Mouse (Mus musculus): ENCODE measurements around the gene Tex13c2. TPM values are rescaled to one million over a fixed set of nuclear protein-coding genes. Genes with fewer than 3 reads are reported as not detected.

Gene Tex13c2
- not detected in 2 replicates for polyA plus RNA-seq (2014; fragmentation: Nextera tagmentation; extraction: Ambion mirVana)

DNA sequence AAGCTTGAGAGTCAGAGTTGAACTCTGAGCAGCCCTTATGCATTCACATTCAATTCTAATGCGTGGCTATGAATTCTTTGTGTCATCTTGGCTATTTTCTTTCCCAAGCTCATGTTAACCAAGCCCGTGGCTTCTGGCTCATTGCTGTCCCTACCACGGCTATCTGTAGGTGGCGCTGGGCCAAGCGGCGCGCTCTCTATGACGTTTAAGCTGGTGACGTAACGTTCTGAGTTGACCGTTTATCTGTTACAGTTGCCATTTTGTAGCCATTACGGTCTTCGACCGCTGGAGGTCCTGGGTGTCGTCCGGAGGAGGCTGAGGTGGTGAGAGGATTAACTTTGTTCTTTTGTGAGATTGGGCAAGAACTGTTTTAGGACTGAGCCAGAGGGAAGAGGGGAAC, at the start of gene Tex13c2:
Gene Tex13c2, plus strand, starts transcription at position 246 of the 400 bp plus-strand sequence.
- no peak within 1 kb of the TSS for H3K9ac ChIP-seq (ENCODE audit: low read length)
- no peaks in the 10 kb centered on the region for H3K36me3 ChIP-seq (ENCODE audit: control insufficient read depth, insufficient read depth, low read length)
- no peaks in the 10 kb centered on the region for H3K9me3 ChIP-seq (ENCODE audit: control insufficient read depth, low read length)
- H3K4me3 ChIP-seq (ENCODE audit: control insufficient read depth in 1 of 2, insufficient read depth in 1 of 2, low read depth in 1 of 2, low read length in 2 of 2): no peak within 1 kb of the TSS
- 85% methylated on average over 16 of the region's 16 CpGs for WGBS
- no peaks in the 10 kb centered on the region for H3K27me3 ChIP-seq (ENCODE audit: control insufficient read depth, insufficient read depth, low read length)
- no peak within 1 kb of the TSS for H3K4me2 ChIP-seq (ENCODE audit: low read length)
- no peak for ATAC-seq (ENCODE audit: insufficient number of reproducible peaks, insufficient read depth, low FRiP score, low read depth)
- H3K4me1 ChIP-seq (ENCODE audit: control insufficient read depth in 2 of 2, insufficient read depth in 2 of 2, low read length in 2 of 2): no peaks in the 10 kb centered on the region
- no peak within 1 kb of the TSS for H3K27ac ChIP-seq (replicated peaks in 1 of 2; ENCODE audit: control insufficient read depth in 1 of 2, insufficient read depth in 1 of 2, low read depth in 2 of 2, low read length in 2 of 2)

DNA sequence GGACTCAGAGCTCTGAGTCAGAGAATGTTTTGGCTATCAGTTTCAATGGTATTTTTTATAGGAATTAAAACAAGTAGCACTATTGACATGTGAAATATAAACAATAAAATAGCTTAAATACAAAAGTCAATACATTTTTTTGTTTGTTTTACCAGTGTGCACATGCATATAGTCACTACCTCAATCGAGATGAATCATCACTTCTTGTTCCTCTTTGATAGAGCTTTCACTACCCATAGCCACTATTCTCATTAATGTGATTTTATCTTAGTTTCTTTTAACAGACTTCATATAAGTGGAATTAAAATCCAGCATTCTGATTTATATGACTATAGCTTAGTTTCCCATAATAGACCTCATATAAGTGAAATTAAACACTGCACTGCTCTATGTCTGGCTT, 39.2 kb upstream of the Tex13c2 start:
- Histone ChIP-seq H3K27ac (replicated peaks in 1 of 2; ENCODE audit: control insufficient read depth in 1 of 2, insufficient read depth in 1 of 2, low read depth in 2 of 2, low read length in 2 of 2) (no peak overlapping the region), H3K27me3 (ENCODE audit: control insufficient read depth, insufficient read depth, low read length) (no peaks in the 10 kb centered on the region), H3K36me3 (ENCODE audit: control insufficient read depth, insufficient read depth, low read length) (no peaks in the 10 kb centered on the region), H3K4me3 (ENCODE audit: control insufficient read depth in 1 of 2, insufficient read depth in 1 of 2, low read depth in 1 of 2, low read length in 2 of 2) (no peak overlapping the region), H3K9me3 (ENCODE audit: control insufficient read depth, low read length) (no peaks in the 10 kb centered on the region), H3K4me2 (ENCODE audit: low read length) (no peak overlapping the region), H3K4me1 (ENCODE audit: control insufficient read depth in 2 of 2, insufficient read depth in 2 of 2, low read length in 2 of 2) (no peaks in the 10 kb centered on the region), H3K9ac (ENCODE audit: low read length) (no peak overlapping the region)
- no peak for ATAC-seq (ENCODE audit: insufficient number of reproducible peaks, insufficient read depth, low FRiP score, low read depth)
- 51% methylated on average over 1 of the region's 1 CpGs for WGBS

DNA sequence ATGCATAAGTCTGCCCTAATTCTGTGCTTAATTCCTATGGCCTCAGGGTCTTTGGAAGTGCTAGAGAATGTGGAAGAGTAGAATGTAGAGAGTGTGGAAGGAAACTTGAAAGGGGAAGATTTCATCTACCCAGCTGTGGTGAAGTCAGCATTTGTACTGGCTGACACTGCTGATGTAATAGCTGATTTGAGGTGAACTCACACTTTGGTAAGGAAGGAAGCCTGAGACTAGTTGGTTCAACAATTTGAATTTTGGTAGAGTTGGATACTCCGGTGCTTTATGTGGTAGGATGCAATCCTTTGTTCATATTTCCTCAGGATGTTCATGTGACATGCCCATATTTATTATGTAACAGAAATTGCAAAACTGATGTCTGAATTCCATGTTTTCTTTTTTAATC, 36.5 kb upstream of the Tex13c2 start:
- no peaks in the 10 kb centered on the region for H3K4me1 ChIP-seq (ENCODE audit: control insufficient read depth in 2 of 2, insufficient read depth in 2 of 2, low read length in 2 of 2)
- H3K27ac ChIP-seq (replicated peaks in 1 of 2; ENCODE audit: control insufficient read depth in 1 of 2, insufficient read depth in 1 of 2, low read depth in 2 of 2, low read length in 2 of 2): no peak overlapping the region
- H3K4me3 ChIP-seq (ENCODE audit: control insufficient read depth in 1 of 2, insufficient read depth in 1 of 2, low read depth in 1 of 2, low read length in 2 of 2): no peak overlapping the region
- no peaks in the 10 kb centered on the region for H3K9me3 ChIP-seq (ENCODE audit: control insufficient read depth, low read length)
- H3K27me3 ChIP-seq (ENCODE audit: control insufficient read depth, insufficient read depth, low read length): no peaks in the 10 kb centered on the region
- ATAC-seq (ENCODE audit: insufficient number of reproducible peaks, insufficient read depth, low FRiP score, low read depth): no peak
- WGBS: 83% methylated on average over 1 of the region's 1 CpGs
- H3K4me2 ChIP-seq (ENCODE audit: low read length): no peak overlapping the region
- H3K9ac ChIP-seq (ENCODE audit: low read length): no peak overlapping the region
- no peaks in the 10 kb centered on the region for H3K36me3 ChIP-seq (ENCODE audit: control insufficient read depth, insufficient read depth, low read length)

DNA sequence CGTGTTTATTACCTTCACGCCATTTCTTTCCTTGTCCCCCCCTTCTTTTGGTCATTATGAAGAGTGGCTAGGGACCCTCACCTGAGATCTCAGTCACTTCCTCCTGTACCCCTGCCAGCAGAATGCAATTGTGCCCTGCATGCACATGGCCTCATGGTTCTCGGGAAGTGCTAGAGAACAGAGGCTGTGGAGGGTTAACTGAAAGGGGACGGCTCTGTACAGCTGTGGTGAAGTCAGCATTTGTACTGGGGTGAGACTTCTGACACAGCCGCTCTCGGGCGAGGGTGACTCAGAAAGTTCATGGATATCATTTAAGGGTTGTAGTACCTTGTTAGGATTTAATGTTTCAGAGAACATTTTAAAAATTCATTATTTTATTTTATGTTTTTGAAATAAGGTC, 35.0 kb upstream of the Tex13c2 start:
- Histone ChIP-seq H3K4me1 (ENCODE audit: control insufficient read depth in 2 of 2, insufficient read depth in 2 of 2, low read length in 2 of 2) (no peaks in the 10 kb centered on the region), H3K36me3 (ENCODE audit: control insufficient read depth, insufficient read depth, low read length) (no peaks in the 10 kb centered on the region), H3K27ac (replicated peaks in 1 of 2; ENCODE audit: control insufficient read depth in 1 of 2, insufficient read depth in 1 of 2, low read depth in 2 of 2, low read length in 2 of 2) (no peak overlapping the region), H3K9ac (ENCODE audit: low read length) (no peak overlapping the region), H3K9me3 (ENCODE audit: control insufficient read depth, low read length) (no peaks in the 10 kb centered on the region), H3K27me3 (ENCODE audit: control insufficient read depth, insufficient read depth, low read length) (no peaks in the 10 kb centered on the region), H3K4me2 (ENCODE audit: low read length) (no peak overlapping the region), H3K4me3 (ENCODE audit: control insufficient read depth in 1 of 2, insufficient read depth in 1 of 2, low read depth in 1 of 2, low read length in 2 of 2) (no peak overlapping the region)
- 66% methylated on average over 7 of the region's 7 CpGs for WGBS
- no peak for ATAC-seq (ENCODE audit: insufficient number of reproducible peaks, insufficient read depth, low FRiP score, low read depth)

DNA sequence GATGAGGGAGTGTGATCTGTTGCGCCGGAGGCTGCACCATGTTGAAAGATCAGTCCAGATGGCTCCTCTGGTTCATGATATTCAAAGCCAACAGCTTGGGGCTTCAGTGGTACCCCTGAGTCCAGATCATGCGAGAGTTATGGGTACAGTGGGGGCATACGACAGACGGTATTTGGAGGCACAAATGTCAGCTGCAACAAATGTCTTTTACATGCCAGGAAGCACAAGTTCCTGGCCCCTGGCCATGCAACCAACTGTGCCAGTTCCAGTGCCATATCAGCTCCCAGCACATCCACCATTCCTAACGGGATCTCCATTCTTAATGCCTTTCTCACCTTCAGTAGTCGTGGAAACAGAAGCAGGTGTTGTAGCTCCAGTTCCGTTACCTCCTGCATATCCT, 845 bp downstream of the Tex13c2 start:
- no peaks in the 10 kb centered on the region for H3K4me1 ChIP-seq (ENCODE audit: control insufficient read depth in 2 of 2, insufficient read depth in 2 of 2, low read length in 2 of 2)
- H3K4me2 ChIP-seq (ENCODE audit: low read length): no peak overlapping the region
- no peaks in the 10 kb centered on the region for H3K27me3 ChIP-seq (ENCODE audit: control insufficient read depth, insufficient read depth, low read length)
- WGBS: 90% methylated on average over 8 of the region's 8 CpGs
- no peak overlapping the region for H3K9ac ChIP-seq (ENCODE audit: low read length)
- no peaks in the 10 kb centered on the region for H3K9me3 ChIP-seq (ENCODE audit: control insufficient read depth, low read length)
- H3K27ac ChIP-seq (replicated peaks in 1 of 2; ENCODE audit: control insufficient read depth in 1 of 2, insufficient read depth in 1 of 2, low read depth in 2 of 2, low read length in 2 of 2): no peak overlapping the region
- ATAC-seq (ENCODE audit: insufficient number of reproducible peaks, insufficient read depth, low FRiP score, low read depth): no peak
- no peaks in the 10 kb centered on the region for H3K36me3 ChIP-seq (ENCODE audit: control insufficient read depth, insufficient read depth, low read length)
- no peak overlapping the region for H3K4me3 ChIP-seq (ENCODE audit: control insufficient read depth in 1 of 2, insufficient read depth in 1 of 2, low read depth in 1 of 2, low read length in 2 of 2)

DNA sequence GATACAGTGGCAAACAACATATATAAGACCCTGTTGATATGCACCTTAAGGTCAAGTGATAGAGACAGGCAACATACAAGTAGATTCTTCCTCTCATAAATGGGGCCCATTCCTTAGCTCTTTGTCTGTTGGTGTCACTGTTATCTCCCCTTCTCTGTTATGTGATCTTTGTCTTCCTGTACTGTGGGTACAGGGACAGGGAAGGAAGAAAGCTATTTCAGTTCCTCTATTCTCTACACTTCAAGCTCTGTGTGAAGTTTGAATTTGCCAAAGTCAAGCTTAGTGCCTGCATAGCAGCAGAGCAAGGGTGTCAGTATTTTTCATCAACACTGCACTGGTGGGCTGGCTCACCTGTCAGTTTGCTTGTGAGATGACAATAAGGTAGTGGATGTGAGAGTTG, 11.0 kb downstream of the Tex13c2 start:
- no peaks in the 10 kb centered on the region for H3K4me1 ChIP-seq (ENCODE audit: control insufficient read depth in 2 of 2, insufficient read depth in 2 of 2, low read length in 2 of 2)
- no peak overlapping the region for H3K27ac ChIP-seq (replicated peaks in 1 of 2; ENCODE audit: control insufficient read depth in 1 of 2, insufficient read depth in 1 of 2, low read depth in 2 of 2, low read length in 2 of 2)
- H3K9me3 ChIP-seq (ENCODE audit: control insufficient read depth, low read length): no peaks in the 10 kb centered on the region
- no peaks in the 10 kb centered on the region for H3K36me3 ChIP-seq (ENCODE audit: control insufficient read depth, insufficient read depth, low read length)
- H3K27me3 ChIP-seq (ENCODE audit: control insufficient read depth, insufficient read depth, low read length): no peaks in the 10 kb centered on the region
- no peak overlapping the region for H3K4me2 ChIP-seq (ENCODE audit: low read length)
- no peak for ATAC-seq (ENCODE audit: insufficient number of reproducible peaks, insufficient read depth, low FRiP score, low read depth)
- H3K9ac ChIP-seq (ENCODE audit: low read length): no peak overlapping the region
- no peak overlapping the region for H3K4me3 ChIP-seq (ENCODE audit: control insufficient read depth in 1 of 2, insufficient read depth in 1 of 2, low read depth in 1 of 2, low read length in 2 of 2)

DNA sequence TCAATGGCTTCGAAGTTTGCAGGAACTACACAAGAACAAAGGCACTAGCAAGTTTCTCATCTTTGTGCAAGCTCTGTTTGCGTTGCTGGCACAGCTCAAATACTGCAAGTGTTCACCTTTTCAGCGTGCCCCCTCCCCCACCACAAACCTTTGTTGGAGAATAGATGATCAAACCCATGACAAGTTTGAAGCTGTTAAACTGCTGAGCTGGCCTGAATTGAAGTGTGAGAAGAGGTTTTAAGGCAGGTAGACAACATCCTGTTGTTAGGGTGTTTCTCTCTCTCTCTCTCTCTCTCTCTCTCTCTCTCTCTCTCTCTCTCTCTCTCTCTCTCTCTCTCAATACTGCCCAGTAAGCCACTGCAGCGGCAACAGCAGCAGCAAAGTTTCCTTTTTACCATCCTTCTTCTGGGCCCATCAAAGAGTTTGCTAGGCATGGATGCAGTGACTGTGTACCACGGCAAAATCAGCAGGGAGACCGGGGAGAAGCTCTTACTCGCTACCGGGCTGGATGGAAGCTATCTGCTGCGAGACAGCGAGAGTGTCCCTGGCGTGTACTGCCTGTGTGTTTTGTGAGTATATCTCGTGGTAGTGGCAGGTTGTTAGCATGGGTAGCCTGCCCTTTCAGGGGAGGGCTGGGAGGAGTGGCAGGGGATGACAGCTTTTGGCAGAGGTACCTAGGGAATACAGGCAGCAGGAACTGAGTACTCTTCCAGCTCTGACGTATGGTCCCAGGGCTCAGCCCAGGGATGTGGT, 13.0 kb downstream of the Tex13c2 start, which contains the start of gene Sh2d1a:
Gene Sh2d1a, plus strand, starts transcription at position 163 of the 753 bp plus-strand sequence.
- no peaks in the 10 kb centered on the region for H3K36me3 ChIP-seq (ENCODE audit: control insufficient read depth, insufficient read depth, low read length)

DNA sequence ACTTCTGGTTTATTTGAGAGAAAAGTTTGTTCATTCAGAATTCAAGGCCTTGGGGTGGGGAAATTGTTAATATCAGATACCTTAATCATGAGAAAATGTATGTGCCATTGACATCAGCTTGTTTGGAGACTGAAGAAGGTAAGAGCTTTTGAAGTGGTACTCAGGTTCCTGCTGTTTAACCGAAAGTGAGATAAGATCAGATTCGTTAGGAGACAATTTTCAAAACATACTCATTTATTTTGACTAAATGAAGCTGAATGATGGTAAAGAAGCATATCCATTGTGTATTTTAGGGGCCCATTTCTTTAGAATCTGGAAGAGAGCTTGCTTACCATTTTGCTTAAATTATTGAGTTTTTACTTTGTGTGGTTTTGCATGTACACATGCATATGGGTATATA, 21.6 kb downstream of the Tex13c2 start:
- no peak overlapping the region for H3K4me2 ChIP-seq (ENCODE audit: low read length)
- H3K27ac ChIP-seq (replicated peaks in 1 of 2; ENCODE audit: control insufficient read depth in 1 of 2, insufficient read depth in 1 of 2, low read depth in 2 of 2, low read length in 2 of 2): no peak overlapping the region
- 70% methylated on average over 2 of the region's 2 CpGs for WGBS
- H3K9me3 ChIP-seq (ENCODE audit: control insufficient read depth, low read length): no peaks in the 10 kb centered on the region
- no peaks in the 10 kb centered on the region for H3K4me1 ChIP-seq (ENCODE audit: control insufficient read depth in 2 of 2, insufficient read depth in 2 of 2, low read length in 2 of 2)
- ATAC-seq (ENCODE audit: insufficient number of reproducible peaks, insufficient read depth, low FRiP score, low read depth): no peak
- H3K36me3 ChIP-seq (ENCODE audit: control insufficient read depth, insufficient read depth, low read length): no peaks in the 10 kb centered on the region
- no peak overlapping the region for H3K9ac ChIP-seq (ENCODE audit: low read length)
- no peaks in the 10 kb centered on the region for H3K27me3 ChIP-seq (ENCODE audit: control insufficient read depth, insufficient read depth, low read length)
- H3K4me3 ChIP-seq (ENCODE audit: control insufficient read depth in 1 of 2, insufficient read depth in 1 of 2, low read depth in 1 of 2, low read length in 2 of 2): no peak overlapping the region

More for the DNA sequence above, 13.0 kb downstream of the Tex13c2 start, which contains the start of gene Sh2d1a:
- ATAC-seq (ENCODE audit: insufficient number of reproducible peaks, insufficient read depth, low FRiP score, low read depth): no peak
- Histone ChIP-seq H3K4me3 (ENCODE audit: control insufficient read depth in 1 of 2, insufficient read depth in 1 of 2, low read depth in 1 of 2, low read length in 2 of 2) (no peak within 1 kb of the TSS), H3K27ac (replicated peaks in 1 of 2; ENCODE audit: control insufficient read depth in 1 of 2, insufficient read depth in 1 of 2, low read depth in 2 of 2, low read length in 2 of 2) (no peak within 1 kb of the TSS), H3K27me3 (ENCODE audit: control insufficient read depth, insufficient read depth, low read length) (no peaks in the 10 kb centered on the region), H3K4me1 (ENCODE audit: control insufficient read depth in 2 of 2, insufficient read depth in 2 of 2, low read length in 2 of 2) (no peaks in the 10 kb centered on the region), H3K4me2 (ENCODE audit: low read length) (no peak within 1 kb of the TSS), H3K9ac (ENCODE audit: low read length) (no peak within 1 kb of the TSS), H3K9me3 (ENCODE audit: control insufficient read depth, low read length) (no peaks in the 10 kb centered on the region)
- 76% methylated on average over 13 of the region's 13 CpGs for WGBS
